Mouse (Mus musculus): ENCODE measurements around the gene Ost4. TPM values are rescaled to one million over a fixed set of nuclear protein-coding genes. Genes with fewer than 3 reads are reported as not detected.

Ost4 gene
- polyA plus RNA-seq, 1 experiment = 211 TPM

GRCm38 (mm10) chr5:30925217-30925616 lies 17.6 kb upstream of the Ost4 start:
- WGBS = 47% methylated on average over 5 of the region's 5 CpGs
- TF ChIP-seq POLR2A (IDR thresholded peaks at IDR 0.05; ENCODE audit: low read depth, low read length) (peak; percentile 55; the same call in 1 of the 2 replicates), CTCF (IDR thresholded peaks at IDR 0.05; ENCODE audit: extremely low read depth, insufficient read length, insufficient replicate concordance, low read depth, low read length) (no peak)
- Histone ChIP-seq H3K36me3 (ENCODE audit: control insufficient read depth, insufficient read depth, low read length) (peaks cover 9% of the 10 kb centered on the region), H3K4me3 (ENCODE audit: low read depth, low read length) (no peak overlapping the region), H3K27ac (ENCODE audit: insufficient read depth, low read depth, low read length) (peak overlapping the region; percentile 97), H3K4me1 (ENCODE audit: control insufficient read depth, insufficient read depth, insufficient read length, low read length) (peaks cover 42% of the 10 kb centered on the region), H3K27me3 (ENCODE audit: control insufficient read depth, insufficient read depth, low read length) (no peaks in the 10 kb centered on the region)

- no peak for TF ChIP-seq CTCF (IDR thresholded peaks at IDR 0.05; ENCODE audit: extremely low read depth, insufficient read length, insufficient replicate concordance, low read depth, low read length)
- no peak for TF ChIP-seq POLR2A (IDR thresholded peaks at IDR 0.05; ENCODE audit: low read depth, low read length)
- Histone ChIP-seq H3K4me3 (ENCODE audit: low read depth, low read length) (peak overlapping the region; percentile 6; the same call in 1 of the 2 replicates), H3K4me1 (ENCODE audit: control insufficient read depth, insufficient read depth, insufficient read length, low read length) (peaks cover 43% of the 10 kb centered on the region), H3K27me3 (ENCODE audit: control insufficient read depth, insufficient read depth, low read length) (no peaks in the 10 kb centered on the region), H3K27ac (ENCODE audit: insufficient read depth, low read depth, low read length) (peak overlapping the region; percentile 97), H3K36me3 (ENCODE audit: control insufficient read depth, insufficient read depth, low read length) (peaks cover 9% of the 10 kb centered on the region)
- 66% methylated on average over 8 of the region's 8 CpGs for WGBS
Measured at GRCm38 (mm10) chr5:30924614-30925013, 17.0 kb upstream of the Ost4 start.

DNA sequence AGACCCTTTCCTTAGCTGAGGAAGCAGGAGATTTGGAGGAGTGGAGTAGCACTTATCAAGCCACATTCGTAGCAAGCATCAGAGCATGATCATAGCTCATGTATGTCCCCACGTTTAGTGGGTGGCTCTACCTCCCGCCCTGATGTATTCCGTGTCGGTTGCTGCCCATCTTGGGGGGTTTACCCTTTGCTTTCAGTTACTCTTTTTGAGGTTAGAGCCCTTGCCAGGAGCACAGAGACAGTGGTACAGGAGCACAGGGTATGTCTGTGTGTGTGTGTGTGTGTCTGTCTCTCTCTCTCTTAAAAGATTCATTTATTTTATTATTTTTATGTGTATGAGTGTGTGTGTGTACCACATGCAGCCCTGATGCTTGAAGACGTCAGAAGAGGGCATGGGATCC lies 15.5 kb upstream of the Ost4 start:
- no peaks in the 10 kb centered on the region for H3K27me3 ChIP-seq (ENCODE audit: control insufficient read depth, insufficient read depth, low read length)
- H3K4me1 ChIP-seq (ENCODE audit: control insufficient read depth, insufficient read depth, insufficient read length, low read length) = peaks cover 42% of the 10 kb centered on the region
- WGBS = 76% methylated on average over 6 of the region's 6 CpGs
- peaks cover 4% of the 10 kb centered on the region for H3K36me3 ChIP-seq (ENCODE audit: control insufficient read depth, insufficient read depth, low read length)
- H3K27ac ChIP-seq (ENCODE audit: insufficient read depth, low read depth, low read length) = peak overlapping the region; percentile 31; the same call in 1 of the 2 replicates
- peak overlapping the region; percentile 62 for H3K4me3 ChIP-seq (ENCODE audit: low read depth, low read length)
- TF ChIP-seq POLR2A (IDR thresholded peaks at IDR 0.05; ENCODE audit: low read depth, low read length) = no peak
- no peak for TF ChIP-seq CTCF (IDR thresholded peaks at IDR 0.05; ENCODE audit: extremely low read depth, insufficient read length, insufficient replicate concordance, low read depth, low read length)

GRCm38 (mm10) chr5:30922581-30923041 lies 15.0 kb upstream of the Ost4 start:
- Histone ChIP-seq H3K4me1 (ENCODE audit: control insufficient read depth, insufficient read depth, insufficient read length, low read length) (peaks cover 38% of the 10 kb centered on the region), H3K36me3 (ENCODE audit: control insufficient read depth, insufficient read depth, low read length) (peaks cover 3% of the 10 kb centered on the region), H3K27ac (ENCODE audit: insufficient read depth, low read depth, low read length) (peak overlapping the region; percentile 63), H3K27me3 (ENCODE audit: control insufficient read depth, insufficient read depth, low read length) (no peaks in the 10 kb centered on the region), H3K4me3 (ENCODE audit: low read depth, low read length) (peak overlapping the region; percentile 62)
- no peak for TF ChIP-seq CTCF (IDR thresholded peaks at IDR 0.05; ENCODE audit: extremely low read depth, insufficient read length, insufficient replicate concordance, low read depth, low read length)
- no peak for TF ChIP-seq POLR2A (IDR thresholded peaks at IDR 0.05; ENCODE audit: low read depth, low read length)
- 30% methylated on average over 10 of the region's 10 CpGs for WGBS

DNA sequence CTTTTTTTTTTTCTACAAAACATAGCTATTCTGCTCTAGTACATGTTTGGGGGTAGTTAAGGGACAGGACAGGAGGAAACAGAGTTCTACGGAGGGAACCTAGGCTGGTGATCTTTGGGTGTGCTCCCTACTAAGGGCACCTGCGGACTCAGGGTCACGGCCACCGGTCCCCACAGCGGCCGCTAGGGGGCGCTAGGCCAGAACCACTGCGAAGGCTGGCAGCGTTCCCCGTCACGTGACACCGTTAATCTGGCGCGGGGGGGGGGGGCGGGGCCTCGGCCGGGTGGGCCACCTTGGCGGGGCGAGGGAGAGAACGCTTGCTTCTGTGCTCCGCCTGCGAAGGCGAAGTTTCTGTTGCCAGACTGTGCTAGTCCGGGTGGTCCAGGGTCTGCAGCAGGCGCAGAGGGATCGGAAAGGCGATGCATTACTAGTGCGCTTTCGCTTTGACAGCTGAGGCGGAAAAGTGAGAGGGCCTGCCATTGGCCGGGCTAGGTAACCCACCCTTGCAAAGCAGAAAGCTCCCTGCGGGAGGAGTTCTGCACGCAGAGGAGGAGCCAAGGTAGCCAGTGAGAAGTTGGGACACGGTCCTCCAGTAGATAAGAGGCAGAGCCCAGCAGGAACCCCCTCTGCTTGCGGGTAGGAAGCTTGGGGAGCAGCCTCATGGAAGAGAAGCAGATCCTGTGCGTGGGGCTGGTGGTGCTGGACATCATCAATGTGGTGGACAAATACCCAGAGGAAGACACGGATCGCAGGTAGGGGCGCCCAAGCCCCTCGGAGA lies 13.9 kb upstream of the Ost4 start, which contains the start of gene Khk:
Gene Khk, plus strand, starts transcription at position 176 of the 778 bp plus-strand sequence.
- Histone ChIP-seq H3K4me1 (ENCODE audit: control insufficient read depth, insufficient read depth, insufficient read length, low read length) (peaks cover 28% of the 10 kb centered on the region), H3K27me3 (ENCODE audit: control insufficient read depth, insufficient read depth, low read length) (no peaks in the 10 kb centered on the region), H3K27ac (ENCODE audit: insufficient read depth, low read depth, low read length) (peak within 1 kb of the TSS; percentile 95), H3K4me3 (ENCODE audit: low read depth, low read length) (peak within 1 kb of the TSS; percentile 62), H3K36me3 (ENCODE audit: control insufficient read depth, insufficient read depth, low read length) (peaks cover 1% of the 10 kb centered on the region)
- WGBS = under 1% methylated on average over 40 of the region's 40 CpGs
- TF ChIP-seq POLR2A (IDR thresholded peaks at IDR 0.05; ENCODE audit: low read depth, low read length) = peak; percentile 93
- peak; percentile 86 for TF ChIP-seq CTCF (IDR thresholded peaks at IDR 0.05; ENCODE audit: extremely low read depth, insufficient read length, insufficient replicate concordance, low read depth, low read length)

- H3K4me1 ChIP-seq (ENCODE audit: control insufficient read depth, insufficient read depth, insufficient read length, low read length) = peaks cover 20% of the 10 kb centered on the region
- H3K36me3 ChIP-seq (ENCODE audit: control insufficient read depth, insufficient read depth, low read length) = no peaks in the 10 kb centered on the region; the same call in 1 of the 2 replicates
- no peak for TF ChIP-seq CTCF (IDR thresholded peaks at IDR 0.05; ENCODE audit: extremely low read depth, insufficient read length, insufficient replicate concordance, low read depth, low read length)
- peak; percentile 68 for TF ChIP-seq POLR2A (IDR thresholded peaks at IDR 0.05; ENCODE audit: low read depth, low read length)
- no peaks in the 10 kb centered on the region for H3K27me3 ChIP-seq (ENCODE audit: control insufficient read depth, insufficient read depth, low read length)
- 28% methylated on average over 19 of the region's 19 CpGs for WGBS
- peak overlapping the region; percentile 59 for H3K4me3 ChIP-seq (ENCODE audit: low read depth, low read length)
- peak overlapping the region; percentile 95 for H3K27ac ChIP-seq (ENCODE audit: insufficient read depth, low read depth, low read length)
Measured at GRCm38 (mm10) chr5:30920621-30921020, 13.0 kb upstream of the Ost4 start.
